Mouse (Mus musculus) hematopoietic stem cell, adult 5-6 weeks (primary cell): ENCODE measurements around the gene Cbx3. TPM values are rescaled to one million over a fixed set of nuclear protein-coding genes. Genes with fewer than 3 reads are reported as not detected.

ENCODE experiments used
- ATAC-seq, 2 experiments: fragments of 125-278 bp in 1 of 2; replicated peaks in 1 of 2; 2 replicates each; pipeline ENCODE4 v1.8.0; 2016 to 2017; ENCODE audit warnings: inconsistent platforms in 2 of 2, mild to moderate bottlenecking in 2 of 2, moderate number of reproducible peaks in 2 of 2, low read depth in 1 of 2, moderate TSS enrichment in 1 of 2; ENCODE audit not compliant: low FRiP score in 2 of 2, poor library complexity in 2 of 2, severe bottlenecking in 2 of 2, insufficient read depth in 1 of 2, low TSS enrichment in 1 of 2
- total RNA-seq: library from RNA; stranded (forward); fragments of 172-1452, 232-1000 nt; gene quantifications from 2 replicates; pipeline ENCODE4 v1.2.3, GENCODE M21; 2017

Gene Cbx3
- total RNA-seq, result 419 and 609 TPM in 2 replicates

- peak; percentile 49 to 54 for ATAC-seq
These were observed at the start of gene Cbx3 for GRCm38 (mm10) chr6:51470311-51471178. TSS of gene Cbx3 (plus strand) at chr6:51470360.

GRCm38 (mm10) chr6:51423466-51424122, 46.6 kb upstream of the Cbx3 start:
- no peak for ATAC-seq

DNA sequence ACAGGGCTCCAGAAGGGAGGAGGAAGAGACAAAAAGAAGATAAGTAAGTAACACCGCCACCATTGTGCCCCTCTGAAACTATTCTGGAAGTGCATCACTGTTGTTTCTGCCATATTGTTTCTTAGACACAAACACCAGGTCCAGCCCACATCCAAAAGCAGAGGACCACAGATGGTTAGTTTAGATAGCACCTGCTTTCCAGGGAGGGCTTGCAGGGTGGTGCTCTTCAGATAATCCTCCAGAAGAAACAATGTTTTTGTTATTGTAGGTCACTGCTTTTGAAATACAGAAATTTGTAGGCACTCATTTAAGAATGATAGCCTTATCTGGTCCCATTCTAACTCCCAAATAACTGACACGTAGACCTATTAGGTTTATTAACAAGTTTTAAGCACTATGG, 45.6 kb upstream of the Cbx3 start:
- ATAC-seq, result no peak

DNA sequence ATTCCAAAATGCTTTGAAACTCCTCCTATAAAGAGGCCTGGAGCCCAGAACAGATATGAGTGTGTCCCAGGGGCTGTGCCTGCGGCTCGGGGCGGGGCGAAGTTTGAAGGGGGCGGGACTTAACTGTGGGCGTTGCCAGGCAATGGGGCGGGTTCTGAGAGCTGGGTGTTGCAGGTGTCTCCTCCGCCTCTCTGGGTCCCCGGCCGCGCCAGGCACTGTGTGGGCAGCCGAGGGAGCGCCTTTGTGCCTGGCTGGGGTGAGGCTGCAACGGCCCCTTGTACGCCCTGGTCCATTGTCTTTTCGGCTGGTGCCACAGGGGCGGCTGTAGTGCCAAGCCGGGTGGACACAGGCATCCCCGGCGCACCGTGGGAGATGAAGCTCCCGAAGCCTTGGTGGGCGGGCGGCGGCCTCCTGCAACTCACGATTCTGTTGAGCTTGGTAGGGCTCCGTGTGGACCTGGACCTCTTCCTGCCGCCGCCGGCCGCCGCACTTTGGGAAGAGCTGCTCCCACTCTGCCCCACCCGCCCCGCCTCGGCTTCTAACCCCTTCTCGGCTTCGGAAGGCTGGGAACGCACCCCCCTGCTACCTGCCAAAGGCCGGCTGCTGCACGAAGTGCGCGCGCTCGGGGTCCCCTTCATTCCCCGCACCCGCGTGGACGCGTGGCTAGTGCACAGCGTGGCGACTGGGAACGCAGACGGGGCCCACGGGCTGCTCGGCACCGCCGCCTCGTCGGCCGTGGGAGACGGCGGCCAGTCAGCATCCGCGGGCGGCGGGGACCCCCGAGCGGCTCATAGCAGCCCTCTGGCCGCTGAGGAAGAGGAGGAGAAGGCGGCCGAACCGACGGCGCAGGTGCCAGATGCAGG, 37.4 kb upstream of the Cbx3 start, which contains the start of gene Nfe2l3:
Gene Nfe2l3 (plus strand): TSS at position 136 of the 863 bp plus-strand sequence.
- peak; percentile 76 to 95 for ATAC-seq

GRCm38 (mm10) chr6:51434270-51434669, 35.9 kb upstream of the Cbx3 start:
- no peak for ATAC-seq

GRCm38 (mm10) chr6:51437665-51438064, 32.5 kb upstream of the Cbx3 start:
- no peak for ATAC-seq

DNA sequence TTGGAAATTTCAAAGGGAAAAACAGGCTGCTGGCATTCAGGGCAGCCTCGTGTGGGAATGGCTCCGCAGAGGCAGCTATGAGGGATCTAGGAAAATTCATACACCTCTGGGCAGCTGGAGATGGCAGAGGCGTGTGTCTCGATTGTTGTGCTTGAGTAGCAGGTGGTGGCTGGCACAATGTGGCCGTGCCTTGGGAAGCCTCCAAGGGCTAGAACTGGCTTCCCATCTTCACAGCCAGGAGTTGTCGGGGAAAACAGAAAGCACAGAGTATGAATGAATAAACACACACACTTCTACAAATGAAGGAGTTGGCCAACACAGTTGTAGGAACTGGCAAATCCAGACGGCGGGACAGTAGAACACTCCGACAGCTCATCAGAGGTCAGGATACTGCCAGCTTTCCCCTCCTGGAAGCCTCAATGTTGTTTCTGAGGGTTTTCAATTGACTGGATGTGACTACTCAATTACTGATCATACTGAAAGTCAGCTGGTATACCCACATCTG, 31.3 kb upstream of the Cbx3 start:
- ATAC-seq, result no peak

GRCm38 (mm10) chr6:51442191-51442835, 27.8 kb upstream of the Cbx3 start:
- ATAC-seq, result no peak

DNA sequence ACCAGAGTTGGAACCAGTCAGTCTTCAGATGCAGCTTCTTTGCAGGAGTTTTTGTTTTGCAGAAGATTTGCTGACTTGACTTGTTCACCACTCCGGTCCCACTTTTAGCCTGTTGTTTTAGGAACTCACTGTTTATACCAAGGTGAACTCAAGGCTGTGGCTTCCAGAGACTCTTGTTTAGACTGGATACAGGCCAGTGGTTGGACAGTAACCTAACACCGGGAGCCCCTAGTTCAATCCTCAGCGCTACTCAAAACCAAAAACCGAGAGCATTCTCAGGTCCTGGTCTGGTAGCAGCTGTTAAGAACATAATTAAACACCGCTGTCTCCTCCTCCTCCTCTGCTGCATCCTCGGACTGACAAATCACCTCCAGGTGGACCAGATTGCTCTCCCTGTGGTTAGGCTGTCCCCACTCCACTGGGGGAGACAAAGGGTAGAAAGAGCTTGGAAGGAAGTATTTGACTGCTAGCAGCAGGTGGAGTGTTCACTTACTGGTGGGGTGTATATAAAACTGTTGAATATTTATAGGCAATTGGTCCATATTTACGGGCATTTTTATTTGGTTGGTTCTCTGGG, 17.1 kb upstream of the Cbx3 start:
- no peak for ATAC-seq

GRCm38 (mm10) chr6:51454949-51455348, 15.2 kb upstream of the Cbx3 start:
- ATAC-seq, result no peak

DNA sequence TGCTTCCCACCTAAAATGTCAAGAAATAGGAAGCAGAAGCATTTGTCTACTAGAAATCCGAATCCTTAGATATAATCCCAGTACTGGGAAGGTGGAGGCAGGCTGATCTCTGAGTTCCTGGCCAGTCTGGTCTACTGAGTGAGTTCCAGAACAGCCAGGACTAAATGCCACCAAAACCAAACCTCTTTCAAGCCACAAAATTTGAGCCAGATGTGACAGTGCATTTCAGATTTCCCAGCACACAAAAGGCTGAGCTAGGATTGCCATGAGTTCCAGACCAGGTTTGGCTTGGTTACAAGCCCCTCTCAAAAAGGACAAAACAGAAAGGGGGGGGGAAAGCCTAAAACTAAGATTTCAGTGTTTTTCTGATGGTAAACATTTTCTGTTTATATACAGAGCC, 14.0 kb upstream of the Cbx3 start:
- ATAC-seq, result no peak

- ATAC-seq, result no peak
These were observed 12.9 kb upstream of the Cbx3 start for GRCm38 (mm10) chr6:51457283-51457682.

DNA sequence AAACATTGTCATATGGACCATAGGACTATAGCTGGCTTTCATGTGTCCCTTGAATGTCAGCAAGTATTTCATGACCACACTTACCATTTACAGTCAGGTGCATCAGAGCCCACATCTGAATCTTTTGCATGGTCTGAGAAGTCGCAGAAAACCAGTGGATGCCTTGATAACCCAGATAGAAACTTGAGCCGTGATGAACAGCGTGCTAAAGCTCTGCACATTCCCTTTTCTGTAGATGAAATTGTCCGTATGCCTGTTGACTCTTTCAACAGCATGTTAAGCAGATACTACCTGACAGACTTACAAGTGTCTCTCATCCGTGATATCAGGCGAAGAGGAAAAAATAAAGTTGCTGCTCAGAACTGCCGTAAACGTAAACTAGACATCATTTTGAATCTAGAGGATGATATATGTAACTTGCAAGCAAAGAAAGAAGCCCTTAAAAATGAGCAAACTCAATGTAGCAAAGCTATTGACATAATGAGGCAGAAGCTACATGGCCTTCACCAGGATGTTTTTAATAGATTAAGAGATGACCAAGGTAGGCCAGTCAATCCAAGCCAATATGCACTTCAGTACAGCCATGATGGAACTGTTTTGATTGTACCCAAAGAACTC, 12.3 kb upstream of the Cbx3 start:
- ATAC-seq, result no peak

DNA sequence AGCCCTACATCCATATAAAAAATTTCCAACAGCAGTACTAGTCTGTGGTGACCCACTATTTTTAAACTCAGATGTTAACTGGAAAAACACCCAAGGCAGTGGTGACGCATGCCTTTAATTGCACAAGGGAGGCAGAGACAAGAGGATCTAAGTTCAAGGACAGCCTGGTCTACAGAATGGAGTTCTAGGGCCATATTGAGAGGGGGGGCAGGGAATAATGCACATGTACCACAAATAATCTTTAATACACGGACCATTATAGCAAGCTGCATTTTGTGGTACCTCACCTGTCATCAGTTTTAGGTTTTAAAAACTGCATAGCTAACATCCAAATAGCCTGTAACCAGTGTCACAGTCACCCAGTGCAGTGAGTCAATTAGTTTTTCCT, 11.2 kb upstream of the Cbx3 start:
- 0 out of 4 replicates have a peak, but pooled peaks of 1 of the 2 experiments have one; percentile 11 for ATAC-seq

DNA sequence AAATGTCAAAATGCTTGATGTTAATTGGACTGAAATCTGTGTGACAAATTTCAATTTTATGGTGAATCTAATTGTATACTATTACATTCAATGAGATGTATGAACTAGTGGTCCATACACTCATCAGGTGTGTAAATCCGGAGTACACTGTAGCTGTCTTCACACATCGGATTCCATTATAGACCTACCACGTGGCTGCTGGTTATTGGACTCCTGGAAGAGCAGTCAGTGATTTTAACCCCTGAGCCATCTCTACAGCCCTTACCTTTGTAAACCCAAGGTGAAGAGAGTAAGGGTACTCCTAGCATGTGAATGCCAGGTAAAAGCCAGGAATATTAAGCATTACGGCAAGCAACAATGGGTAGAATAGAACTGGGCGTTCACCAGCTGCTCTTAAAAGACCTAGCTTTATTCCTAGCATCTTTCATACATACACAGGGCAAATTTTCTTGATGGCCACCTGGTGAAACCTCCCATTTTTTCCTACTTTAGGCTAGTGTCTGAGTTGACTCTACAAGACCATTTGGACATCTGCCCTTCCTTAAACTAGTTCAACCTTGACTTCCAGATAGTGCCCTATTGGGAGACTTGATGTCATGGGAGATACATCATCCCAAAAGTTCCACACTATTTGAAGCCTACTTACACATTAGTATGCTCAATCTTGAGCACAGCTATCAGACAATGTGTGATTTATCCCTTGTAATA, 10.7 kb upstream of the Cbx3 start:
- ATAC-seq, result peak in 1 of 2 experiments; percentile 7; a peak in 1 of 4 replicates

GRCm38 (mm10) chr6:51460021-51460360, 10.2 kb upstream of the Cbx3 start:
- peak in 1 of 2 experiments; percentile 5; a peak in 1 of 4 replicates for ATAC-seq
